Mouse (Mus musculus): ENCODE results near the gene Galnt4.

DNA sequence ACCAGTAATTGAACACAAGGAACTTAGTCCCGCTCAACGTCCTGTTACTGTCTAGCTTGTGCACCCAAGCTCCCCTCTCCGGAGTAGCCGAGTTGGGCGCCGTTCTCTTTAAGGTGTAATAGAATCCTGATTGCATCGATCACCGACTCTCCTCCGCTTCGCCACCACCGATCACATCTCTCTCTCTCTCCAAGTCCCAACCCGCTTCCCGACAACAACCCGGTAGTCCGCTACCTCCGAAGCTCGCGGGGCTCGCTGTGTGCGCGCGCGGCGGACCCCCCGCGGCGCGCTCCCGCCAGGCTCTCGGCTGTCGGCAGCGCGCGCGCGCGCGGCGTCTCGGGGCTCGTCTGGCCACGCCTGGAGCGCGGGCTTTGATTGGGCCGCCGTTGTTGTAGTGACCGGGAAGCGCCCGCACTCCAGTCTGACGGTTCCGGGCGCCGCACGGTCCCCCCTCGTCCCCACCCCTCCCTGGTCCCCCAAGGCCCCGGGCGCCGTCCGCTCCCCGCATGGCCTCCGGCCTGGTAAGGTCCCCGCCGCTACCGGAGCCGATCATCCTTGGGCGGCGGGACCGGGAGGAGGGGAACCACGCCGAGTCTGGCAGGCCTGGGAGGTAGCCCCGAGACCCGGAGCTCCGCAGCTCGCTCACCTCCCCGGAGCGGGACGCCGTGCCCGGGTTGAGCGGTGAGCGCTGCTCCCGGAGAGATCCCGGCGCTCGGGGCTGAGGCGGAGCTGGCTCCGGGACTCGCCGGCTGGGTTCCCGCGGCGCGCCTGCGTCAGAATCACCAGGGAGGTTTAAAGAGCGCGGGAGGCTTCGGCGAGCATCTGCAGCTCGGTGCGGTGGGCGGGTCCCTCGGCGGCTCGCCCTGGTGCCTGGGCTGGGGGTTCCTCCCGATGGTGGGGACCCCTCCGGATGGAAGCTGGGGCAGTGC lies 992 bp upstream of the Galnt4 start, which contains the start of gene Poc1b:
- TF ChIP-seq TAL1 (IDR thresholded peaks at IDR 0.05; ENCODE audit: low read length) (no peak), GATA1 (IDR thresholded peaks at IDR 0.05; ENCODE audit: low read length) (no peak)
